Mouse (Mus musculus) layer of hippocampus, postnatal 25 days (tissue): ENCODE measurements around the gene Leo1. TPM values are rescaled to one million over a fixed set of nuclear protein-coding genes. Genes with fewer than 3 reads are reported as not detected.

Source experiments
- total RNA-seq, 2 experiments: library from RNA; stranded (reverse); gene quantifications; 2 replicates each; pipeline ENCODE4 v1.2.3; 2021

Leo1 gene
- total RNA-seq, 2 experiments from 2014 or later: 21.7 to 23.3 TPM

Other genes with a start within 250 kb of the Leo1 start
- under 1 TPM; 0.49 to 0.54 TPM for gene Myo5c, start 209.5 kb upstream of the Leo1 start, total RNA-seq
- gene Gnb5, start 135.2 kb upstream of the Leo1 start, total RNA-seq: 100 to 1,000 TPM; 124 to 126 TPM
- gene Bcl2l10, start 93.8 kb upstream of the Leo1 start, total RNA-seq: under 1 TPM in 1 of 2 experiments, not detected in 1; 0.22 TPM
- gene Mapk6, start 31.5 kb upstream of the Leo1 start, total RNA-seq: 10 to 100 TPM; 28.4 TPM
- 10 to 100 TPM; 38.7 to 42.6 TPM for gene Tmod3, start 118.1 kb downstream of the Leo1 start, total RNA-seq
- 100 to 1,000 TPM; 363 to 370 TPM for gene Tmod2, start 169.8 kb downstream of the Leo1 start, total RNA-seq
- 10 to 100 TPM; 58.2 to 67.7 TPM for gene Lysmd2, start 184.2 kb downstream of the Leo1 start, total RNA-seq
- 100 to 1,000 TPM; 306 to 314 TPM for gene Scg3, start 242.5 kb downstream of the Leo1 start, total RNA-seq